Mouse (Mus musculus): ENCODE measurements around the gene Trpv2. TPM values are rescaled to one million over a fixed set of nuclear protein-coding genes. Genes with fewer than 3 reads are reported as not detected.
"Not testable (repeated sequence)": the region's sequence is repeated elsewhere in the genome, so short reads cannot be mapped to it uniquely, and the experiment has no call there.

The Trpv2 gene
- polyA plus RNA-seq, 1 experiment, result 11.2 TPM

DNA sequence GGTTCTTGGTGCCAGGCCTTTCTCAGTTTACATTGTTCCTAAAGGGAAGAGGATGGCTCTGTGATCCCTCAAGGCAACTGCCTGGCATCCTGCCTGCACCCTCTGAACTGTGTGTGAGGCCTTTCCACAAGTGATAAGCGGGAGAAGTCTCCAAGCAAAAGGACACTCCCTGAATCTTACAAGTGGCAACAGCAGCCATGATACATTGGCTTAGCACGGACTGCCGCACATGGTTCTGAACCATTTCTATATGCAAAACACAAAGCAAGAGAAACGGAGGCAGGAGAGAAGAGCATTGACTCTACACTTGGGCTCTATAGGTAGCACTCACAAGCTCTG, 71.0 kb downstream of the Trpv2 start:
- TF ChIP-seq FLI1 (IDR thresholded peaks at IDR 0.05; ENCODE audit: low read length) (no peak), GATA1 (IDR thresholded peaks at IDR 0.05; ENCODE audit: borderline replicate concordance, low read length) (no peak)
- Histone ChIP-seq H3K9me3 (no peaks in the 10 kb centered on the region), H3K27me3 (replicated peaks) (peaks cover 1% of the 10 kb centered on the region), H3K4me3 (replicated peaks) (peak overlapping the region; percentile 40), H3K36me3 (replicated peaks; ENCODE audit: low read length) (peaks cover 4% of the 10 kb centered on the region), H3K4me1 (peaks cover 85% of the 10 kb centered on the region)

DNA sequence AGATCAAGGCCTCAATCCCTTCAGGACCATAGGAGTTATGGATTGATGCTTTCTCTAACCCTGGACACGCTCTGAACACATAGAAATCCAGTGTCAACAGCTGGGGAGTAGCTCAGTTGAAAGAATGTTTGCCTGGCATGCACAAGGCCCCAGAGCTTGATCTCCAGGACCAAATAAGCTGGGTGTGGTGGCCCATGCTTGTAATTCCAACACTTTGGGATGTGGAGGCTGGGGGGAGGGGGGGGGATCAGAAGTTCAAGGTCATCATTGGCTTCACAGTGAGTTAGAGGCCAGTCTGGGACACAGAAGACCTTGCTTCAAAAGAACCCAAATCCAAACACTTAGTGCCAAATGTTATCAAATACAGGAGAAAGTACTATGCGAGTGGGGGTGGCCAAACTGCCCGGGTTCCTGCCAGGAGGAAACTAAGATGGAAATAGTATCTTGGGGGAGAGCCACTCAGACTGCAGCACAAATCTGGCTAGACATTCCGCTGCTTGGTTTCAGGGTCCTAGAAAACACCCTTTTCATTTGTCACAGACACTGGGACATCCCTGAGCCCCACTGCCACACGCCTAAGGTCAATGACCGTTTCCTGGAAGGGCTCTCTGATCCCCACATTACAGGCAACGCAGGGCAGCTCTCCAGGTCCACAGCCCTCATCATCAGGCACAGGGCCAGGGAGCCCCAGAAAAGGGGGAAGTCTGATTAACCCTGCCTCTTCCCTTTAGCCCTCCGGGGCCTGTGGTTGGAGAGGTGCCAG, 71.6 kb downstream of the Trpv2 start:
- no peaks in the 10 kb centered on the region for H3K9me3 ChIP-seq
- H3K4me1 ChIP-seq, result peaks cover 87% of the 10 kb centered on the region
- peaks cover 10% of the 10 kb centered on the region for H3K36me3 ChIP-seq (replicated peaks; ENCODE audit: low read length)
- peak overlapping the region; percentile 96 for H3K4me3 ChIP-seq (replicated peaks)
- TF ChIP-seq FLI1 (IDR thresholded peaks at IDR 0.05; ENCODE audit: low read length), result no peak
- no peak for TF ChIP-seq GATA1 (IDR thresholded peaks at IDR 0.05; ENCODE audit: borderline replicate concordance, low read length)
- no peaks in the 10 kb centered on the region for H3K27me3 ChIP-seq (replicated peaks)

DNA sequence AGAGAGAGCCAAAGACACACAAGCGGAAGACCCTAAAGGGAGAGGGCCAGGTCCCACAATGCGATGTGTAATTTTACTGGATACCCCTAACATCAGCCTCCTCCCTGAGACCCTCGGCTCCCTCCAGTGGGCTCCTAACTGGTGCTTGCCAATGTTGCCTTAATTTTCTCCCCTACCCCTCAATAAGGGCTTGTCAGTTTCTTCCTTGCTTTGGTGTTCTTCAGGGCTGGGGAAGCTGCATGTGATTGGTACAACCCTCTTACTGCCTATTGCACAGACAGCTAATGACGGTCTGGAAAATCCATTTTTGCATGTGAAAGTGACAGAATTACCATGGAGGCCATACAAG, 72.2 kb downstream of the Trpv2 start:
- Histone ChIP-seq H3K4me1 (peaks cover 84% of the 10 kb centered on the region), H3K27me3 (replicated peaks) (no peaks in the 10 kb centered on the region), H3K4me3 (replicated peaks) (peak overlapping the region; percentile 96), H3K9me3 (no peaks in the 10 kb centered on the region), H3K36me3 (replicated peaks; ENCODE audit: low read length) (peaks cover 11% of the 10 kb centered on the region)
- no peak for TF ChIP-seq FLI1 (IDR thresholded peaks at IDR 0.05; ENCODE audit: low read length)
- TF ChIP-seq GATA1 (IDR thresholded peaks at IDR 0.05; ENCODE audit: borderline replicate concordance, low read length), result no peak

DNA sequence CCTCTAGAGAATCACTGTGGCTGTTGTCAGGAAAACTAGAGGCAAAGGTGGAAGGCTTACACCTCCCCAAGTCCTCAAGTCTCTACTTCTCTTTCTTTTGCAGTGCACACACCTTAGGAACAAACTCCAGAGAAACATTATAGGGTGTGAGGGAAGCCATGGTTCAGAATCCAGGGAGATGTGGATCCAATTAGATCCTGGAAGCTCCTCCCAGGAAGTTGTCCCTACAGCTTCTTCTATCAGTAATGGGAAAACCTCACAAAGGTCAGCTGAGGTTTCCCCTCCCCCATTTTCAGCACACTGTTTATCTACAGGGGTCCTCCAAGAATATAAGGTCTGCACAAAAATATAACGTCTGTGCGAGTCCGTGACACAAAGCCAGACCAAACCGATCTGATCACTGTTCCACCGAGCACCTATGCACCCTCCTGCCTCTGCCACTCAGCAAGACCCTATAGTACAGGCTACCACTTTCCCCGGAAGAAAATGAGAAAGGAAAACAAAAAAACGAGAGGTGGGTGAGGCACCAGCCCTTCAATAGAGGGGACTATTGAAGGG, 72.8 kb downstream of the Trpv2 start:
- Histone ChIP-seq H3K4me3 (replicated peaks) (peak overlapping the region; percentile 96), H3K4me1 (peaks cover 84% of the 10 kb centered on the region)

DNA sequence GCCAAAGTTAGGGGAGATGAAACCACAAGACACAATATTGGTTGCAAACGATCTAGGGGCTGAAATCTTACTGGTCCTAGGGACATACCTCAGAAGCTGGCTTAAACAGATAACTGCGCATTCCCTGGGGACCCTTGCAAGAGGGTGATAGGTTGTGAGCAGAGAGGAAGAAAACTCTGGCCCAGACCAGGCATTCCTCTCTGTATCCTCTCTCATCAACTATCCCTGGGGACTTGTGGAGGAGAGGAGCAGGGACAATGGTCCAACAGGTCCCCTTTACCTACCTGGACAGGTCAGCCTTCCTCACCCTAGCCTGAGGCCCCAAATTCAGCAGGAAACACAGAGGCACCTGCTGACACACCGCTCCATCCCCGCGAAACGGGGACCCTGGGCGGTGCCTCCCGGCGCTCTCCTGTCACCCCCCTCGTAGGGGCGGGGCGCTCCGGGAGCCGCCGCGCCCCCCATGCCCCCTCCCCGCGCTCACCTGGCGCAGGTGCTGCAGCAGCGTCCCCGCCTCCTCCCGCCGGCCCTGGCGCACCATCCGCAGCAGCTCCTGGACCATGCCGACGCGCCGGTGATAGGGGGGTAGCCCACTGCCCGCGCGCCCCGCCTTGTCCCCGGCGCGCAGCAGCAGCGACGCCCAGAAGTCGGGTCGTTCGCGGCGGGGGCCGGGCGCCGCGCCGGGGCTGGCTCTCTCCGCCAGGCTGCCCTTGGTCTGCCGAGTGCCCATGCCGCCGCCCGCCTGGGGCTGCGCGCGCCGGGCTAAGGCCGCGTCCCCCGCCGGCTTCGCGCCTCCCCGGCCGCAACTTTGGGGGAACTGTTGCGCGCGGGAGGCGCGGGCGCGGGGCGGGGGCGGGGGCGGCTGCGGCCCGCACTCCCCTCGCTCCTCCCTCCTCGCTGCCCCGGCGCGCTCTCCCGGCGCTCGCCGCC, 73.6 kb downstream of the Trpv2 start, which contains the start of gene Lrrc75a:
TSS of gene Lrrc75a (minus strand) at position 863 of the 930 bp plus-strand sequence.
- TF ChIP-seq FLI1 (IDR thresholded peaks at IDR 0.05; ENCODE audit: low read length), result no peak
- no peak for TF ChIP-seq GATA1 (IDR thresholded peaks at IDR 0.05; ENCODE audit: borderline replicate concordance, low read length)
- Histone ChIP-seq H3K4me1 (peaks cover 81% of the 10 kb centered on the region), H3K36me3 (replicated peaks; ENCODE audit: low read length) (peaks cover 25% of the 10 kb centered on the region), H3K4me3 (replicated peaks) (peak within 1 kb of the TSS; percentile 96), H3K9me3 (no peaks in the 10 kb centered on the region), H3K27me3 (replicated peaks) (no peaks in the 10 kb centered on the region)

More for the DNA sequence above, 72.8 kb downstream of the Trpv2 start:
- no peak for TF ChIP-seq GATA1 (IDR thresholded peaks at IDR 0.05; ENCODE audit: borderline replicate concordance, low read length)
- TF ChIP-seq FLI1 (IDR thresholded peaks at IDR 0.05; ENCODE audit: low read length), result no peak
- H3K9me3 ChIP-seq, result no peaks in the 10 kb centered on the region
- H3K36me3 ChIP-seq (replicated peaks; ENCODE audit: low read length), result peaks cover 17% of the 10 kb centered on the region
- H3K27me3 ChIP-seq (replicated peaks), result no peaks in the 10 kb centered on the region

DNA sequence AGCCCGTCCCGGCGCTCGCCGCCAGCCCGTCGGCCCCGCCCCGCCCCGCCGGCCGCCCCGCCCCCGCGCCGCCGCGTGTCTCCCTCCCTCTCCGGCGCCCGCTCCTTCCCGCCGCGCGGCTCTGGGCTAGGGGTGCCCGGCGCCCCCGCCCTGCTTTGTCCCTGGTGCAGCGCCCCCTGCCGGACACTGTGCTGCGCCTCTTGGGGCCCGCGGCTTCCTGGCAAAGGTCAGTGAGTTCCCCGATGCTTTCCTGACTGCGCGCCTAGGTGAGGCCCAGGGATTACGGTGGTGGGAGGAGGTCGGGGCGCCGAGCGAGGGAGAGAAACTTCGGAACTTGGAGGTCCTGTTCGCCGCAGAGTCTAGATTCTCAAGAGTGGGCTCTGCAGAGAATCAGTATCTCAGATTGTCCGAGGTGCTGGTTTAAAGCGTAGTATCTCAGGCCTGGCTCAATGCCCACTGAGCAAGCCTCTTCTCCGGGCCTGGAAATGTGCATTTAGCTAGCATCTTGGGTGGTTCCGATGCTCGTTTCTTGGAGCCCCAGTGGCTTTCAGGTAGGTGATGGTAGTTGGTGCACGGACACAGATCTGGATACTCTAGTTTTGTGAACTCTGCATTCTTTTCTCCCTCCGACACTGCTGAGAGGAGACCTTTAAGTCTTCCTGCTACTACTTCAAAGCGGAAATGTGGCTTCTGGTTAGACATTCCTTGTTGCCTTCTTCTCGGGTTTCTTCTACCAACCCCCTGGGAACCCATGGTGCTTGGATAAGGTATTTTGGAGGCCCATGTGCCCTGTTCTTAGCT, 74.5 kb downstream of the Trpv2 start, which contains the start of gene Mmgt2:
TSS of gene Mmgt2 (plus strand) at position 74 of the 801 bp plus-strand sequence.
- Histone ChIP-seq H3K27me3 (replicated peaks) (no peaks in the 10 kb centered on the region), H3K4me3 (replicated peaks) (peak within 1 kb of the TSS; percentile 96), H3K4me1 (peaks cover 79% of the 10 kb centered on the region), H3K36me3 (replicated peaks; ENCODE audit: low read length) (peaks cover 29% of the 10 kb centered on the region), H3K9me3 (no peaks in the 10 kb centered on the region)
- TF ChIP-seq GATA1 (IDR thresholded peaks at IDR 0.05; ENCODE audit: borderline replicate concordance, low read length) (no peak), FLI1 (IDR thresholded peaks at IDR 0.05; ENCODE audit: low read length) (no peak)

DNA sequence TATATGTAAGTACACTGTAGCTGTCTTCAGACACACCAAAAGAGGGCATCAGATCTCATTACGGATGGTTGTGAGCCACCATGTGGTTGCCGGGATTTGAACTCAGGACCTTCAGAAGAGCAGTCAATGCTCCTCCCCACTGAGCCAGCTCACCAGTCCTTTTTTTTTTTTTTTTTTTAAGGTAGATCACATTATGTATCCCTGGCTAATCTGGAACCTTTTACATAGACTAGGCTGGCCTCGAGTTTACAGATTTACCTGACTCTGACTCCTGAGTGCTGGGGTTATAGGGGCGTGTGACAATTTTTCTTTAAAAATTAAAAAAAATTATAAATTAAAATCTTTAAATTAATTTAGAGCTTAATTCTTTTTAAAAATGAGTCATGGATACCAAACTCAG, 75.5 kb downstream of the Trpv2 start:
- H3K4me1 ChIP-seq, result peaks cover 79% of the 10 kb centered on the region
- not testable (repeated sequence) for H3K4me3 ChIP-seq (replicated peaks)

More for the DNA sequence above, 75.5 kb downstream of the Trpv2 start:
- not testable (repeated sequence) for H3K9me3 ChIP-seq; H3K27me3 ChIP-seq (replicated peaks)
- peaks cover 39% of the 10 kb centered on the region for H3K36me3 ChIP-seq (replicated peaks; ENCODE audit: low read length)

Other genes starting within 250 kb of the Trpv2 start
- 3.4 and 7.5 TPM in 2 replicates for gene Pigl, start 116.0 kb upstream of the Trpv2 start, polyA plus RNA-seq (2012; ENCODE audit: insufficient read depth, low replicate concordance)
- gene Ncor1, start 115.9 kb upstream of the Trpv2 start, polyA plus RNA-seq (2012; ENCODE audit: insufficient read depth, low replicate concordance), result 86.7 and 160 TPM in 2 replicates
- 10.8 and 13.9 TPM in 2 replicates for gene Cenpv, start 35.2 kb upstream of the Trpv2 start, polyA plus RNA-seq (2012; ENCODE audit: insufficient read depth, low replicate concordance)
- 1,084 and 1,175 TPM in 2 replicates for gene Ubb, start 23.3 kb upstream of the Trpv2 start, polyA plus RNA-seq (2012; ENCODE audit: insufficient read depth, low replicate concordance)
- 4.6 and 8.6 TPM in 2 replicates for gene Lrrc75a, start 74.0 kb downstream of the Trpv2 start, polyA plus RNA-seq (2012; ENCODE audit: insufficient read depth, low replicate concordance)
- 19.9 and 26.5 TPM in 2 replicates for gene Mmgt2, start 74.2 kb downstream of the Trpv2 start, polyA plus RNA-seq (2012; ENCODE audit: insufficient read depth, low replicate concordance)
- gene Zfp287, start 157.4 kb downstream of the Trpv2 start, polyA plus RNA-seq (2012; ENCODE audit: insufficient read depth, low replicate concordance), result 0.16 TPM in 1 of 2 replicates, not detected in the other
- gene Gm10428, start 178.6 kb downstream of the Trpv2 start, polyA plus RNA-seq (2012; ENCODE audit: insufficient read depth, low replicate concordance), result not detected in 2 replicates
- 0.89 TPM in 1 of 2 replicates, not detected in the other for gene Zfp286, start 215.0 kb downstream of the Trpv2 start, polyA plus RNA-seq (2012; ENCODE audit: insufficient read depth, low replicate concordance)
- gene Trim16, start 245.7 kb downstream of the Trpv2 start, polyA plus RNA-seq (2012; ENCODE audit: insufficient read depth, low replicate concordance), result 0.47 and 3.6 TPM in 2 replicates

All from megakaryocyte, embryonic 14.5 days (primary cell).